Comparison of ENCODE assay signal across 8 mouse cellular contexts in genomic region chr10:96033356-96033984, GRCm38 (mm10).
A peak's percentile ranks its signal among the peaks of the same experiment; 100 is the strongest.
DNase-seq lines count a peak whose midpoint lies in the region; ATAC-seq and TF ChIP-seq lines count a peak whose summit lies in the region.

No protein-coding gene starts in this region.

- no peak for TF ChIP-seq POLR2A in cerebellum, adult 2 months (IDR thresholded peaks at IDR 0.05; ENCODE audit: borderline replicate concordance, insufficient read depth, low read length)

- in situ Hi-C loops in ES-E14 (cut with MboI; ENCODE audit: low sequenced_read_pairs in 2 of 2, unreplicated experiment in 2 of 2), result loop anchor here in 1 of 2 experiments (25.0 kb wide), 1 partner anchor 496 kb away; no protein-coding TSS in a partner anchor

- peak; percentile 27 to 73 for DNase-seq in adrenal gland, adult (ENCODE audit: inconsistent age in 2 of 2, low spot score in 1 of 2)
- no peak for DNase-seq in adrenal gland, postnatal 4 days (ENCODE audit: low spot score in 2 of 2)
- peak; percentile 24 for DNase-seq in ES-E14 (ENCODE audit: low read depth, low spot score)
- peak; percentile 45 to 65 for DNase-seq in cerebellum, adult 2 months
- peak; percentile 16 to 27 for DNase-seq in heart, adult 9 months (ENCODE audit: low spot score in 2 of 2)
- DNase-seq in kidney, postnatal 25 days, result peak; percentile 36 to 43
- DNase-seq in retina, embryonic 14.5 days (ENCODE audit: low spot score), result peak; percentile 81

- peak; percentile 79 for TF ChIP-seq CTCF in cerebellum, adult 2 months (IDR thresholded peaks at IDR 0.05; ENCODE audit: borderline replicate concordance, insufficient read depth, low read depth, low read length)

- WGBS in cerebellum, adult 2 months, result 23% methylated on average over 10 of the region's 10 CpGs
- 50% methylated on average over 10 of the region's 10 CpGs for WGBS in lung, embryonic 16.5 days

- no peaks in the 10 kb centered on the region for H3K4me1 ChIP-seq in ES-E14 (ENCODE audit: control insufficient read depth in 2 of 2, insufficient read depth in 2 of 2, low read length in 2 of 2, poor library complexity in 1 of 2)
- H3K4me1 ChIP-seq in cerebellum, adult 2 months (ENCODE audit: control insufficient read depth, insufficient read depth, low read length), result no peaks in the 10 kb centered on the region
- no peaks in the 10 kb centered on the region for H3K4me1 ChIP-seq in lung, embryonic 16.5 days (replicated peaks; ENCODE audit: control insufficient read depth, insufficient read depth, low read length)

- H3K27ac ChIP-seq in ES-E14 (ENCODE audit: insufficient read depth, low read depth, low read length, poor library complexity, severe bottlenecking), result no peak overlapping the region
- no peak overlapping the region for H3K27ac ChIP-seq in cerebellum, adult 2 months (ENCODE audit: insufficient read depth, low read length)
- H3K27ac ChIP-seq in lung, embryonic 16.5 days (ENCODE audit: low read length), result no peak overlapping the region

- ATAC-seq in lung, embryonic 16.5 days (ENCODE audit: low read depth), result peak; percentile 79; the same call in 1 of the 2 replicates

- H3K9ac ChIP-seq in ES-E14 (ENCODE audit: insufficient read depth, low read depth, low read length, poor library complexity, severe bottlenecking), result no peak overlapping the region
- no peak overlapping the region for H3K9ac ChIP-seq in lung, embryonic 16.5 days (ENCODE audit: low read length)

- no peaks in the 10 kb centered on the region for H3K36me3 ChIP-seq in ES-E14 (ENCODE audit: control insufficient read depth, insufficient read depth, low read length, poor library complexity, severe bottlenecking)
- 0 out of 2 replicates have a peak, but pooled peaks cover 2% of the 10 kb centered on the region for H3K36me3 ChIP-seq in lung, embryonic 16.5 days (ENCODE audit: control insufficient read depth, insufficient read depth, low read length)

- no peaks in the 10 kb centered on the region for H3K9me3 ChIP-seq in ES-E14 (ENCODE audit: control insufficient read depth, insufficient read depth, low read depth, low read length)
- H3K9me3 ChIP-seq in lung, embryonic 16.5 days (ENCODE audit: control insufficient read depth, low read length), result no peaks in the 10 kb centered on the region

- H3K27me3 ChIP-seq in cerebellum, adult 2 months (ENCODE audit: control insufficient read depth, insufficient read depth, low read length), result no peaks in the 10 kb centered on the region
- no peaks in the 10 kb centered on the region for H3K27me3 ChIP-seq in lung, embryonic 16.5 days (ENCODE audit: control insufficient read depth, insufficient read depth, low read depth, low read length)

- H3K4me2 ChIP-seq in lung, embryonic 16.5 days (ENCODE audit: low read depth, low read length), result no peak overlapping the region

- H3K4me3 ChIP-seq in ES-E14 (ENCODE audit: insufficient read depth in 1 of 2, low read depth in 1 of 2, low read length in 2 of 2, poor library complexity in 1 of 2, severe bottlenecking in 1 of 2), result no peak overlapping the region
- H3K4me3 ChIP-seq in cerebellum, adult 2 months (replicated peaks; ENCODE audit: insufficient read depth, low read depth, low read length), result no peak overlapping the region
- H3K4me3 ChIP-seq in lung, embryonic 16.5 days (ENCODE audit: low read length), result no peak overlapping the region

TF ChIP-seq in ES-E14, 5 proteins besides CTCF, POLR2A, EP300 and RAD21:
- TF ChIP-seq ZC3H11A (IDR thresholded peaks at IDR 0.05; ENCODE audit: borderline replicate concordance, low read depth, low read length), result 0 out of 2 replicates have a peak, but pooled peaks have one; percentile 25
- TF ChIP-seq HCFC1 (IDR thresholded peaks at IDR 0.05; ENCODE audit: borderline replicate concordance, insufficient read depth, low read length), result no peak

Comparison
In these comparisons a context has a peak if more than half of its experiments do, and no peak if none do; other contexts are left out.
1. DNase-seq: peak in adrenal gland, adult (2 of 2), ES-E14 (single experiment), cerebellum, adult 2 months (2 of 2), heart, adult 9 months (2 of 2), kidney, postnatal 25 days (2 of 2) and retina, embryonic 14.5 days (single experiment); none in adrenal gland, postnatal 4 days (0 of 2).